Mouse (Mus musculus): ENCODE results near the gene Gtpbp1. TPM values are rescaled to one million over a fixed set of nuclear protein-coding genes. Genes with fewer than 3 reads are reported as not detected.

The Gtpbp1 gene
- polyA plus RNA-seq, 1 experiment from 2014 or later, result 33.1 TPM

GRCm38 (mm10) chr15:79725190-79725789, 34.6 kb downstream of the Gtpbp1 start:
- Histone ChIP-seq H3K9me3 (ENCODE audit: control insufficient read depth, low read length) (no peaks in the 10 kb centered on the region), H3K4me2 (ENCODE audit: low read length) (no peak overlapping the region), H3K4me1 (replicated peaks; ENCODE audit: control insufficient read depth, insufficient read depth, low read length) (no peaks in the 10 kb centered on the region), H3K27me3 (replicated peaks; ENCODE audit: control insufficient read depth, insufficient read depth, low read length) (no peaks in the 10 kb centered on the region), H3K9ac (ENCODE audit: low read length) (no peak overlapping the region), H3K36me3 (ENCODE audit: control insufficient read depth, insufficient read depth, low read length) (peaks cover 66% of the 10 kb centered on the region), H3K4me3 (ENCODE audit: low read depth, low read length) (no peak overlapping the region), H3K27ac (ENCODE audit: low read depth) (no peak overlapping the region)
- 88% methylated on average over 11 of the region's 11 CpGs for WGBS
- ATAC-seq (replicated peaks; ENCODE audit: low FRiP score, low TSS enrichment, low read depth) (no peak), DNase-seq (ENCODE audit: low spot score) (no peak)

- no peaks in the 10 kb centered on the region for H3K27me3 ChIP-seq (replicated peaks; ENCODE audit: control insufficient read depth, insufficient read depth, low read length)
- WGBS, result 95% methylated on average over 6 of the region's 6 CpGs
- ATAC-seq (replicated peaks; ENCODE audit: low FRiP score, low TSS enrichment, low read depth), result no peak
These were observed 37.2 kb downstream of the Gtpbp1 start for GRCm38 (mm10) chr15:79727840-79728239.

GRCm38 (mm10) chr15:79728311-79728710, 37.7 kb downstream of the Gtpbp1 start:
- DNase-seq (ENCODE audit: low spot score), result no peak
- Histone ChIP-seq H3K27me3 (replicated peaks; ENCODE audit: control insufficient read depth, insufficient read depth, low read length) (no peaks in the 10 kb centered on the region), H3K4me2 (ENCODE audit: low read length) (no peak overlapping the region), H3K4me3 (ENCODE audit: low read depth, low read length) (no peak overlapping the region), H3K9ac (ENCODE audit: low read length) (no peak overlapping the region), H3K4me1 (replicated peaks; ENCODE audit: control insufficient read depth, insufficient read depth, low read length) (no peaks in the 10 kb centered on the region), H3K9me3 (ENCODE audit: control insufficient read depth, low read length) (no peaks in the 10 kb centered on the region), H3K27ac (ENCODE audit: low read depth) (no peak overlapping the region), H3K36me3 (ENCODE audit: control insufficient read depth, insufficient read depth, low read length) (peaks cover 79% of the 10 kb centered on the region)
- WGBS, result 72% methylated on average over 5 of the region's 5 CpGs
- no peak for ATAC-seq (replicated peaks; ENCODE audit: low FRiP score, low TSS enrichment, low read depth)

More at GRCm38 (mm10) chr15:79727840-79728239, 37.2 kb downstream of the Gtpbp1 start:
- no peak for DNase-seq (ENCODE audit: low spot score)
- Histone ChIP-seq H3K9ac (ENCODE audit: low read length) (no peak overlapping the region), H3K4me2 (ENCODE audit: low read length) (no peak overlapping the region), H3K27ac (ENCODE audit: low read depth) (no peak overlapping the region), H3K9me3 (ENCODE audit: control insufficient read depth, low read length) (no peaks in the 10 kb centered on the region), H3K36me3 (ENCODE audit: control insufficient read depth, insufficient read depth, low read length) (peaks cover 75% of the 10 kb centered on the region), H3K4me3 (ENCODE audit: low read depth, low read length) (no peak overlapping the region), H3K4me1 (replicated peaks; ENCODE audit: control insufficient read depth, insufficient read depth, low read length) (no peaks in the 10 kb centered on the region)

GRCm38 (mm10) chr15:79728731-79729388, 38.2 kb downstream of the Gtpbp1 start:
- WGBS, result 72% methylated on average over 10 of the region's 10 CpGs

GRCm38 (mm10) chr15:79731554-79731953, 40.9 kb downstream of the Gtpbp1 start:
- H3K4me2 ChIP-seq (ENCODE audit: low read length), result no peak overlapping the region
- H3K9ac ChIP-seq (ENCODE audit: low read length), result no peak overlapping the region
- H3K27me3 ChIP-seq (replicated peaks; ENCODE audit: control insufficient read depth, insufficient read depth, low read length), result no peaks in the 10 kb centered on the region
- no peak overlapping the region for H3K4me3 ChIP-seq (ENCODE audit: low read depth, low read length)
- 89% methylated on average over 7 of the region's 7 CpGs for WGBS
- DNase-seq (ENCODE audit: low spot score) (no peak), ATAC-seq (replicated peaks; ENCODE audit: low FRiP score, low TSS enrichment, low read depth) (no peak)
- peaks cover 83% of the 10 kb centered on the region for H3K36me3 ChIP-seq (ENCODE audit: control insufficient read depth, insufficient read depth, low read length)
- no peaks in the 10 kb centered on the region for H3K9me3 ChIP-seq (ENCODE audit: control insufficient read depth, low read length)
- H3K27ac ChIP-seq (ENCODE audit: low read depth), result no peak overlapping the region
- no peaks in the 10 kb centered on the region for H3K4me1 ChIP-seq (replicated peaks; ENCODE audit: control insufficient read depth, insufficient read depth, low read length)

More at GRCm38 (mm10) chr15:79728731-79729388, 38.2 kb downstream of the Gtpbp1 start:
- peaks cover 85% of the 10 kb centered on the region for H3K36me3 ChIP-seq (ENCODE audit: control insufficient read depth, insufficient read depth, low read length)
- no peaks in the 10 kb centered on the region for H3K4me1 ChIP-seq (replicated peaks; ENCODE audit: control insufficient read depth, insufficient read depth, low read length)
- DNase-seq (ENCODE audit: low spot score) (no peak), ATAC-seq (replicated peaks; ENCODE audit: low FRiP score, low TSS enrichment, low read depth) (no peak)
- no peaks in the 10 kb centered on the region for H3K27me3 ChIP-seq (replicated peaks; ENCODE audit: control insufficient read depth, insufficient read depth, low read length)
- no peak overlapping the region for H3K4me3 ChIP-seq (ENCODE audit: low read depth, low read length)
- no peak overlapping the region for H3K4me2 ChIP-seq (ENCODE audit: low read length)
- no peak overlapping the region for H3K9ac ChIP-seq (ENCODE audit: low read length)
- H3K27ac ChIP-seq (ENCODE audit: low read depth), result no peak overlapping the region
- H3K9me3 ChIP-seq (ENCODE audit: control insufficient read depth, low read length), result no peaks in the 10 kb centered on the region

- DNase-seq (ENCODE audit: low spot score), result no peak
- Histone ChIP-seq H3K9me3 (ENCODE audit: control insufficient read depth, low read length) (no peaks in the 10 kb centered on the region), H3K4me1 (replicated peaks; ENCODE audit: control insufficient read depth, insufficient read depth, low read length) (no peaks in the 10 kb centered on the region), H3K27me3 (replicated peaks; ENCODE audit: control insufficient read depth, insufficient read depth, low read length) (no peaks in the 10 kb centered on the region), H3K9ac (ENCODE audit: low read length) (no peak overlapping the region), H3K36me3 (ENCODE audit: control insufficient read depth, insufficient read depth, low read length) (peaks cover 83% of the 10 kb centered on the region), H3K27ac (ENCODE audit: low read depth) (no peak overlapping the region), H3K4me2 (ENCODE audit: low read length) (no peak overlapping the region), H3K4me3 (ENCODE audit: low read depth, low read length) (no peak overlapping the region)
- no peak for ATAC-seq (replicated peaks; ENCODE audit: low FRiP score, low TSS enrichment, low read depth)
- WGBS, result 94% methylated on average over 8 of the region's 8 CpGs
These were observed 42.5 kb downstream of the Gtpbp1 start for GRCm38 (mm10) chr15:79733192-79733591.

- ATAC-seq (replicated peaks; ENCODE audit: low FRiP score, low TSS enrichment, low read depth) (no peak), DNase-seq (ENCODE audit: low spot score) (no peak)
- 74% methylated on average over 4 of the region's 4 CpGs for WGBS
- no peak overlapping the region for H3K4me2 ChIP-seq (ENCODE audit: low read length)
- H3K9me3 ChIP-seq (ENCODE audit: control insufficient read depth, low read length), result no peaks in the 10 kb centered on the region
- H3K4me1 ChIP-seq (replicated peaks; ENCODE audit: control insufficient read depth, insufficient read depth, low read length), result no peaks in the 10 kb centered on the region
- H3K27ac ChIP-seq (ENCODE audit: low read depth), result no peak overlapping the region
- no peak overlapping the region for H3K4me3 ChIP-seq (ENCODE audit: low read depth, low read length)
- H3K36me3 ChIP-seq (ENCODE audit: control insufficient read depth, insufficient read depth, low read length), result peaks cover 84% of the 10 kb centered on the region
- no peaks in the 10 kb centered on the region for H3K27me3 ChIP-seq (replicated peaks; ENCODE audit: control insufficient read depth, insufficient read depth, low read length)
- H3K9ac ChIP-seq (ENCODE audit: low read length), result no peak overlapping the region
These were observed 43.0 kb downstream of the Gtpbp1 start for GRCm38 (mm10) chr15:79733640-79734039.

- Histone ChIP-seq H3K9me3 (ENCODE audit: control insufficient read depth, low read length) (no peaks in the 10 kb centered on the region), H3K4me3 (ENCODE audit: low read depth, low read length) (no peak overlapping the region), H3K36me3 (ENCODE audit: control insufficient read depth, insufficient read depth, low read length) (peaks cover 83% of the 10 kb centered on the region), H3K27me3 (replicated peaks; ENCODE audit: control insufficient read depth, insufficient read depth, low read length) (no peaks in the 10 kb centered on the region), H3K4me1 (replicated peaks; ENCODE audit: control insufficient read depth, insufficient read depth, low read length) (no peaks in the 10 kb centered on the region), H3K9ac (ENCODE audit: low read length) (no peak overlapping the region), H3K4me2 (ENCODE audit: low read length) (no peak overlapping the region), H3K27ac (ENCODE audit: low read depth) (no peak overlapping the region)
- 85% methylated on average over 8 of the region's 8 CpGs for WGBS
- DNase-seq (ENCODE audit: low spot score) (no peak), ATAC-seq (replicated peaks; ENCODE audit: low FRiP score, low TSS enrichment, low read depth) (no peak)
These were observed 43.7 kb downstream of the Gtpbp1 start for GRCm38 (mm10) chr15:79734311-79734710.

GRCm38 (mm10) chr15:79740739-79741138, 50.1 kb downstream of the Gtpbp1 start:
- no peak overlapping the region for H3K9ac ChIP-seq (ENCODE audit: low read length)

More at GRCm38 (mm10) chr15:79740739-79741138, 50.1 kb downstream of the Gtpbp1 start:
- DNase-seq (ENCODE audit: low spot score), result no peak
- ATAC-seq (replicated peaks; ENCODE audit: low FRiP score, low TSS enrichment, low read depth), result no peak
- Histone ChIP-seq H3K27me3 (replicated peaks; ENCODE audit: control insufficient read depth, insufficient read depth, low read length) (no peaks in the 10 kb centered on the region), H3K36me3 (ENCODE audit: control insufficient read depth, insufficient read depth, low read length) (peaks cover 35% of the 10 kb centered on the region), H3K4me2 (ENCODE audit: low read length) (peak overlapping the region; percentile 76), H3K4me3 (ENCODE audit: low read depth, low read length) (peak overlapping the region; percentile 95), H3K4me1 (replicated peaks; ENCODE audit: control insufficient read depth, insufficient read depth, low read length) (peaks cover 13% of the 10 kb centered on the region), H3K9me3 (ENCODE audit: control insufficient read depth, low read length) (no peaks in the 10 kb centered on the region), H3K27ac (ENCODE audit: low read depth) (no peak overlapping the region)
- WGBS, result 70% methylated on average over 3 of the region's 3 CpGs

All from intestine, embryonic 14.5 days (tissue).